Mouse (Mus musculus): ENCODE data around the gene Trpm1.

GRCm38 (mm10) chr7:64156271-64156911, 2.8 kb downstream of the Trpm1 start:
- TF ChIP-seq GATA1 (IDR thresholded peaks at IDR 0.05; ENCODE audit: borderline replicate concordance, low read length) (no peak), FLI1 (IDR thresholded peaks at IDR 0.05; ENCODE audit: low read length) (no peak)
